Mouse (Mus musculus): Measurements from ENCODE around the gene Tec.

The Tec gene

GRCm38 (mm10) chr5:72853365-72853764 lies 14.9 kb downstream of the Tec start:
- DNase-seq (ENCODE audit: low spot score): no peak

- no peak for DNase-seq (ENCODE audit: low spot score)
These were observed 15.8 kb downstream of the Tec start for GRCm38 (mm10) chr5:72852301-72852995.

GRCm38 (mm10) chr5:72851674-72852098 lies 16.6 kb downstream of the Tec start:
- no peak for DNase-seq (ENCODE audit: low spot score)

- no peak for DNase-seq (ENCODE audit: low spot score)
These were observed 17.2 kb downstream of the Tec start for GRCm38 (mm10) chr5:72850926-72851673.

GRCm38 (mm10) chr5:72848889-72849435 lies 19.3 kb downstream of the Tec start:
- DNase-seq (ENCODE audit: low spot score): no peak

GRCm38 (mm10) chr5:72846712-72847111 lies 21.6 kb downstream of the Tec start:
- DNase-seq (ENCODE audit: low spot score): no peak

GRCm38 (mm10) chr5:72845928-72846630 lies 22.2 kb downstream of the Tec start:
- no peak for DNase-seq (ENCODE audit: low spot score)

GRCm38 (mm10) chr5:72844776-72845495 lies 23.3 kb downstream of the Tec start:
- no peak for DNase-seq (ENCODE audit: low spot score)

- no peak for DNase-seq (ENCODE audit: low spot score)
These were observed 24.0 kb downstream of the Tec start for GRCm38 (mm10) chr5:72844294-72844693.

- DNase-seq (ENCODE audit: low spot score): no peak
These were observed 28.6 kb downstream of the Tec start for GRCm38 (mm10) chr5:72839655-72840054.

- DNase-seq (ENCODE audit: low spot score): no peak
These were observed 29.3 kb downstream of the Tec start for GRCm38 (mm10) chr5:72838976-72839375.

GRCm38 (mm10) chr5:72835656-72836055 lies 32.6 kb downstream of the Tec start:
- no peak for DNase-seq (ENCODE audit: low spot score)

- no peak for DNase-seq (ENCODE audit: low spot score)
These were observed 35.1 kb downstream of the Tec start for GRCm38 (mm10) chr5:72832904-72833765.

GRCm38 (mm10) chr5:72832191-72832590 lies 36.1 kb downstream of the Tec start:
- no peak for DNase-seq (ENCODE audit: low spot score)

GRCm38 (mm10) chr5:72830988-72831610 lies 37.2 kb downstream of the Tec start:
- DNase-seq (ENCODE audit: low spot score): no peak

GRCm38 (mm10) chr5:72829506-72830067 lies 38.7 kb downstream of the Tec start:
- no peak for DNase-seq (ENCODE audit: low spot score)

GRCm38 (mm10) chr5:72828401-72828800 lies 39.9 kb downstream of the Tec start:
- DNase-seq (ENCODE audit: low spot score): no peak

- DNase-seq (ENCODE audit: low spot score): no peak
These were observed 40.8 kb downstream of the Tec start for GRCm38 (mm10) chr5:72827435-72827834.

- no peak for DNase-seq (ENCODE audit: low spot score)
These were observed 41.8 kb downstream of the Tec start for GRCm38 (mm10) chr5:72826445-72826844.

GRCm38 (mm10) chr5:72820651-72821050 lies 47.6 kb downstream of the Tec start:
- no peak for DNase-seq (ENCODE audit: low spot score)

All from layer of hippocampus, adult 9-10 months (tissue).